Comparison of ENCODE assay signal across 15 mouse cellular contexts in the genomic region with DNA sequence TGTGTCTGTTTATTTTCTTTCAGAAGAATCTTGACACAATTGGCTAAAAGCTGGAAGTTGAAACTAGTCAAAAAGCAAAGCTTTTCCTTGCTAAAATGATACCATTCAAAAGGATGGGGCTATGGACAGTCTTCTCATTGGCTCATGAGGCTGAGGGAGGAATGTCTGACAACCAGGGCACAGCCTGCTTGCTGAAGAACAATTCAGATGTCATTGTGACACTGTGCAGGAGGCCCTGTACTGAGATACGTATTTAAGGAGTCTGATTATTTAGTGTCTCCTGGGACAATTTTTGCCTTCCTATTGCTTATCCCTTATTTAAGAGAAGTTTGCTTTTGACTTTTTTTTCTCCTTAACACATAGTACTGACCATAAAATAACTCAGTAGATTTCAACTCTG. TPM values are rescaled to one million over a fixed set of nuclear protein-coding genes. Genes with fewer than 3 reads are reported as not detected.
"Had no signal": no experiment of that assay in that cellular context is flagged by ENCODE, and none has a peak within 500 bp of the region (broad histone marks: within the 10 kb centered on the region; RNA-seq: fewer than 3 reads in every experiment).

No protein-coding gene starts in this region.

- H3K27me3 ChIP-seq: limb, embryonic 15.5 days; liver, embryonic 12.5 days; neural tube, embryonic 15.5 days had no signal

- H3K36me3 ChIP-seq: limb, embryonic 15.5 days; liver, embryonic 12.5 days; midbrain, embryonic 10.5 days; neural tube, embryonic 15.5 days had no signal

- H3K4me1 ChIP-seq: limb, embryonic 15.5 days; liver, embryonic 12.5 days; neural tube, embryonic 15.5 days had no signal

- H3K4me3 ChIP-seq: limb, embryonic 15.5 days; liver, embryonic 12.5 days; midbrain, embryonic 10.5 days; myocyte; neural tube, embryonic 15.5 days had no signal

- H3K27ac ChIP-seq: limb, embryonic 15.5 days; liver, embryonic 12.5 days; midbrain, embryonic 10.5 days; neural tube, embryonic 15.5 days had no signal

- DNase-seq: kidney, postnatal 36 days; layer of hippocampus, adult 9-11 months; layer of hippocampus, postnatal 36 days; lung, embryonic 14.5 days; lung, postnatal 10 days; lung, postnatal 4 days; midbrain, embryonic 14.5 days; right cerebral cortex, adult 18-20 months; right cerebral cortex, postnatal 25 days had no signal

- H3K4me2 ChIP-seq: limb, embryonic 15.5 days; liver, embryonic 12.5 days; lung, embryonic 14.5 days; neural tube, embryonic 15.5 days had no signal

- H3K9me3 ChIP-seq: limb, embryonic 15.5 days; liver, embryonic 12.5 days; midbrain, embryonic 10.5 days; neural tube, embryonic 15.5 days had no signal

- ATAC-seq: liver, embryonic 12.5 days had no signal

- H3K9ac ChIP-seq: limb, embryonic 15.5 days; liver, embryonic 12.5 days; lung, embryonic 14.5 days; neural tube, embryonic 15.5 days had no signal

RNA-seq across cellular contexts. Expression of gene Cdh6, which starts 22.8 kb away (rescaled TPM):
- total RNA-seq: megakaryocyte, adult 5-6 weeks had no signal
